Mouse (Mus musculus) intestine, embryonic 15.5 days (tissue): ENCODE data around the gene Gpx5. TPM values are rescaled to one million over a fixed set of nuclear protein-coding genes. Genes with fewer than 3 reads are reported as not detected.

Experiments used
- ATAC-seq: fragments of 200-750 bp; cut with Nextera tagmentation; 2 replicates; pipeline ENCODE4 v1.8.0; 2017; ENCODE audit warnings: moderate TSS enrichment, moderate library complexity
- H3K27ac ChIP-seq: fragments of 300-500 bp; sonication (generic); 2 replicates; pipeline ENCODE4 v1.5.1; 2015; ENCODE audit warnings: mild to moderate bottlenecking, inconsistent platforms
- H3K27me3 ChIP-seq: fragments of 300-500 bp; sonication (generic); replicated peaks from 2 replicates; pipeline ENCODE4 v1.6.1; 2015; ENCODE audit warnings: inconsistent platforms
- H3K36me3 ChIP-seq: fragments of 300-500 bp; sonication (generic); 2 replicates; pipeline ENCODE4 v1.6.1; 2015; ENCODE audit warnings: inconsistent platforms
- H3K4me1 ChIP-seq: fragments of 300-500 bp; sonication (generic); replicated peaks from 2 replicates; pipeline ENCODE4 v1.6.1; 2015; ENCODE audit warnings: inconsistent platforms
- H3K4me2 ChIP-seq: fragments of 300-500 bp; sonication (generic); replicated peaks from 2 replicates; pipeline ENCODE4 v1.6.1; 2015; ENCODE audit warnings: mild to moderate bottlenecking, inconsistent platforms
- H3K4me3 ChIP-seq: fragments of 300-500 bp; sonication (generic); replicated peaks from 2 replicates; pipeline ENCODE4 v1.5.1; 2015; ENCODE audit warnings: inconsistent platforms
- H3K9ac ChIP-seq: fragments of 300-500 bp; sonication (generic); 2 replicates; pipeline ENCODE4 v1.6.1; 2015; ENCODE audit warnings: inconsistent platforms
- H3K9me3 ChIP-seq: fragments of 300-500 bp; sonication (generic); 2 replicates; pipeline ENCODE4 v1.6.1; 2016; ENCODE audit warnings: inconsistent platforms
- WGBS: fragments of 180-500 bp; shearing (Covaris S2); methylation state at CpG from one replicate; pipeline ENCODE4 v1.1.7; 2015; 5-methylcytosine and 5-hydroxymethylcytosine counted together
- polyA plus RNA-seq: library from polyadenylated mRNA; unstranded; fragments of >200 nt; fragmentation: Nextera tagmentation; extraction: Ambion mirVana; gene quantifications from 2 replicates; pipeline ENCODE4 v1.2.1, GENCODE M21; 2015

Gpx5 gene
- polyA plus RNA-seq, 1 experiment from 2014 or later = not detected

DNA sequence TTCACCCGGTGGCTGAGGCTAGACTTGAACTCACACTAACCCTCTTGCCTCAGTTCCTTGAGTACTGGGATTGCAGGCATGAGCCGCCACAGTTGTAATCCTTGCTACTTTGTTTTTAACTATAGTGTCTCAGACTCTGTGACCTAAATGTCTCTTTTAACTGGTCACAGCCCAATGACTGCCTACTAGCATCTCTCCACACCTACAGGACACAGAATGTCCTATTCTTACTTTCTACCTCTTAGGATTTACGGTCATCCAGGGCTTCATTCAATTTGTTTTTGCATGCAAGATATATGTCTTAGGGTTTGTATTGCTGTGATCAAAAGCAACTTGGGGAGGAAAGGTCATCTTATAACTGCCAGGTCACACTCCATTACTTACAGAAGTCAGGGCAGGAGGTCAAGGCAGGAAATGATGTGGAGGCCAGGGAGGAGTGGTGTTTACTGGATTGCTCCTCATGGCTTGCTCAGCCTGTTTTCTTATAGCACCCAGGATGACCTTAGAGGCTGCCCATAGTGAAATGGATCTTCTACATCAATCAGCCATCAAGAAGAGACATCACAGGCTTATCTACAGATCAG, 12.0 kb upstream of the Gpx5 start:
- H3K4me2 ChIP-seq = no peak overlapping the region
- no peak overlapping the region for H3K27ac ChIP-seq
- H3K4me3 ChIP-seq = no peak overlapping the region
- H3K4me1 ChIP-seq = no peaks in the 10 kb centered on the region
- ATAC-seq = no peak
- no peaks in the 10 kb centered on the region for H3K36me3 ChIP-seq
- H3K27me3 ChIP-seq = no peaks in the 10 kb centered on the region
- 60% methylated on average over 3 of the region's 3 CpGs for WGBS
- H3K9me3 ChIP-seq = no peaks in the 10 kb centered on the region
- H3K9ac ChIP-seq = no peak overlapping the region

DNA sequence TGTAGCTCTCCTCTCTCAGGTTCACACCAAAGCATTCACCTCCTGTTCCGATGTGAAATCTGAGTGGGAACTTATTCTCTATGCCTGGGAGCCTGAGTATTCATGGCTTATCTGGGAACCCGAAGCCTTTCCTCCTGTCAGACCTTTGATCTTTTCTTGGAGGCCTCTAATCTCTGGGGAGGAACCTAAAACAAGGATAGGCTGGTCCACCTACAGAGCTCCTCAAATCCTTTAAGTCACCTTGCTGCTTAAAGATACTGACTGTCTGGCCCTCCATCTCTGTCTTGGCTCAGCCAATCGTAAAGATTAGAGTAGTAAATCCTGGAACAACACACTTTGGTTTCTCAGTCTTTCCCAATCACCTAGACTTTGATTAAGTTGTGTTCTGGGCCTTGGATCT, 6.0 kb upstream of the Gpx5 start:
- Histone ChIP-seq H3K27me3 (no peaks in the 10 kb centered on the region), H3K4me1 (no peaks in the 10 kb centered on the region), H3K36me3 (no peaks in the 10 kb centered on the region), H3K27ac (no peak overlapping the region), H3K4me2 (no peak overlapping the region), H3K9ac (no peak overlapping the region), H3K4me3 (no peak overlapping the region), H3K9me3 (no peaks in the 10 kb centered on the region)
- ATAC-seq = peak; percentile 63; the same call in 1 of the 2 replicates
- WGBS = 27% methylated on average over 3 of the region's 3 CpGs

DNA sequence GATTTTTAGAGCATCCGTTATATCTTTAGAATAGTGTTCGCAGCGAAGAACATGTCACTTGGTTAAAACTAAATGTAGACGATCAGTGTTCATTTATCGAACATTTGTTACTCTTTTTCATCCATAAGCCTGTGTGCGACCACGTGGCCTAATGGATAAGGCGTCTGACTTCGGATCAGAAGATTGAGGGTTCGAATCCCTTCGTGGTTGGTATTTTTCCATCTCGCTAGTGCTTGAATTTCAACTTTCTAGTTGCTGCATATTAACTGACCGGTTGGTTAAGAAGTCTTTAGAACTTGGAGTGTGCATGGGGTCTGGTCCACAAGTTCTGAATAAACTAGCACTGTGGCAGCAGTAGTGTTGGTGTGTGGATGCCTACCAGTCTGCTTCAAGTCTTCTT, 13.0 kb downstream of the Gpx5 start:
- Histone ChIP-seq H3K9me3 (no peaks in the 10 kb centered on the region), H3K4me1 (0 out of 2 replicates have a peak, but pooled peaks cover 3% of the 10 kb centered on the region), H3K4me3 (peak overlapping the region; percentile 44), H3K36me3 (no peaks in the 10 kb centered on the region), H3K4me2 (peak overlapping the region; percentile 65), H3K27me3 (no peaks in the 10 kb centered on the region), H3K27ac (no peak overlapping the region), H3K9ac (no peak overlapping the region)
- ATAC-seq = peak; percentile 70
- WGBS = under 1% methylated on average over 13 of the region's 13 CpGs

DNA sequence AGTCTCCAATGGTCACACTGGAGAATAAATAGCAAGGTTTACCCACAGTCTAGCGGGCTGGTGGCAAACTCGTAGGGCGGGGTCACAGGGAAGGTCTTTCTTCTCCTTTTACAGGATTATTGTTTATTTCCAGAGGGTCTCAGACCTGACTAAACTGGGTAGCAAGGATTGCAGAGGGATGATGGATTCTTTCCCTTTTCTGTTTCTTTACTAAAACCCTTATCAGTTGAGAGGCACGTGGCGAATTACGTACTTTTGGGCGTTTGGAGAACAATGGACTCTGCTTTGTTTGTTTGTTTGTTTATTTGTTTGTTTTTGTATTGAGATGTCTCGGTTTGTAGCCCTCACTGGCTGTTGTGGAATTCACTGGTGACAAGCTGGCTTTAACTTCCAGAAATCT, 13.5 kb downstream of the Gpx5 start:
- Histone ChIP-seq H3K9ac (peak overlapping the region; percentile 15; the same call in 1 of the 2 replicates), H3K36me3 (no peaks in the 10 kb centered on the region), H3K27me3 (no peaks in the 10 kb centered on the region), H3K4me3 (peak overlapping the region; percentile 44), H3K4me2 (peak overlapping the region; percentile 65), H3K4me1 (0 out of 2 replicates have a peak, but pooled peaks cover 3% of the 10 kb centered on the region), H3K9me3 (no peaks in the 10 kb centered on the region), H3K27ac (no peak overlapping the region)
- ATAC-seq = no peak
- 7% methylated on average over 8 of the region's 8 CpGs for WGBS

DNA sequence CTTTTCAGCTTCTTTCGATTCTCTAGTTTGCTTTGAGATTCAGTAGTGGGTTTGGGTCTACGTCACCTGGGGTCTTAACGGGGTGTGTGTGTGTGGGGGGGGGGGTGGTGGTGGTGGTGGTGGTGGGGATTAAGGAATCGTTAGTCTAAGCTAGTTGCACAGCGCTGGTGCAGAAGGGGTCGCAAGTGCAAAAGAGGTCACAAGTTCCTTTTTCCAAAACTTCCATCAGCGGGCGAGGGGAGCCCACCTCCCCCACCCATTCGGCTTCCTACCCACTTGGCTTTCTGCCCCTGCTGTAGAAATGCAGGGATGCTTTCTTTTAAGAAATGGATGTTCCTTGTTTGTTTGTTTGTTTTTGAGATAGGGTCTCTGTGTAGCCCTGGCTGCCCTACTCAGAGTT, 16.0 kb downstream of the Gpx5 start:
- H3K4me1 ChIP-seq = 0 out of 2 replicates have a peak, but pooled peaks cover 3% of the 10 kb centered on the region
- WGBS = 2% methylated on average over 9 of the region's 9 CpGs
- no peak for ATAC-seq
- H3K4me2 ChIP-seq = peak overlapping the region; percentile 52
- peak overlapping the region; percentile 2; the same call in 1 of the 2 replicates for H3K9ac ChIP-seq
- peak overlapping the region; percentile 40 for H3K4me3 ChIP-seq
- no peaks in the 10 kb centered on the region for H3K36me3 ChIP-seq
- H3K9me3 ChIP-seq = no peaks in the 10 kb centered on the region
- H3K27me3 ChIP-seq = no peaks in the 10 kb centered on the region
- H3K27ac ChIP-seq = no peak overlapping the region

DNA sequence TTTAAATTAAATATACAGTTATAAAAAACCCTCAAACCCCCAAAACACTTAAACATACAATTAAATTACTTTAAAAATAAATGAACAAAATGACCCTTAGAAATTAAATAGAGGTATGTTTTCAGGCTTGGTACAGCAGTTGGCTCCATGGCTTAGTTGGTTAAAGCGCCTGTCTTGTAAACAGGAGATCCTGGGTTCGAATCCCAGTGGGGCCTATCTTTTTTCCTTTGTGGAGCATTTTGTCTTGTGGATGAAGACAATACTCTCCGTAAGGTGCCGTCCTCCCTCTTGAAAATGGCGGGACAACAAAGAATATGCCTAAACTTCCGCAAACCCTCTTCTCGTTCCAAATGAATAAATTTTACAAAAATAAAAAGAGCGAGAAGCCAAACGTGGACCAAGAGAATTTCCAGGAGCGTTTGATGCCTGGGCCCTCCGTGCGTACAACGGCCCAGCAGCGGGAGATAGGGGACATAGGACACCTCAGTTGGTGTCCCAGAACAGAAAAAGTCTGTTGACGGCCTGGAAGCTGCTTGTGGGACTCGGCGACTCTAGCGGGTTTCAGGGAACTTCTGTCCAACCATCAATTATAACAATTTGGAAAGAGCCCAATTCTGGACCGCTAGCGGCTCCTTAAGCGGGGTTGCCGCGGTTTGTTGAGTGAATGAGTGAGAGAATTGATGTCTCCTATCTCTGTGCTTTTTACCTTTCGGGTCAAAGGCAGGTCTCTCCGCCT, 16.5 kb downstream of the Gpx5 start:
- H3K4me3 ChIP-seq = peak overlapping the region; percentile 40
- H3K4me1 ChIP-seq = 0 out of 2 replicates have a peak, but pooled peaks cover 3% of the 10 kb centered on the region
- H3K4me2 ChIP-seq = peak overlapping the region; percentile 52
- H3K9ac ChIP-seq = peak overlapping the region; percentile 2; the same call in 1 of the 2 replicates
- peak; percentile 80 for ATAC-seq
- WGBS = under 1% methylated on average over 25 of the region's 25 CpGs
- H3K9me3 ChIP-seq = no peaks in the 10 kb centered on the region
- H3K36me3 ChIP-seq = no peaks in the 10 kb centered on the region
- no peak overlapping the region for H3K27ac ChIP-seq
- H3K27me3 ChIP-seq = no peaks in the 10 kb centered on the region

DNA sequence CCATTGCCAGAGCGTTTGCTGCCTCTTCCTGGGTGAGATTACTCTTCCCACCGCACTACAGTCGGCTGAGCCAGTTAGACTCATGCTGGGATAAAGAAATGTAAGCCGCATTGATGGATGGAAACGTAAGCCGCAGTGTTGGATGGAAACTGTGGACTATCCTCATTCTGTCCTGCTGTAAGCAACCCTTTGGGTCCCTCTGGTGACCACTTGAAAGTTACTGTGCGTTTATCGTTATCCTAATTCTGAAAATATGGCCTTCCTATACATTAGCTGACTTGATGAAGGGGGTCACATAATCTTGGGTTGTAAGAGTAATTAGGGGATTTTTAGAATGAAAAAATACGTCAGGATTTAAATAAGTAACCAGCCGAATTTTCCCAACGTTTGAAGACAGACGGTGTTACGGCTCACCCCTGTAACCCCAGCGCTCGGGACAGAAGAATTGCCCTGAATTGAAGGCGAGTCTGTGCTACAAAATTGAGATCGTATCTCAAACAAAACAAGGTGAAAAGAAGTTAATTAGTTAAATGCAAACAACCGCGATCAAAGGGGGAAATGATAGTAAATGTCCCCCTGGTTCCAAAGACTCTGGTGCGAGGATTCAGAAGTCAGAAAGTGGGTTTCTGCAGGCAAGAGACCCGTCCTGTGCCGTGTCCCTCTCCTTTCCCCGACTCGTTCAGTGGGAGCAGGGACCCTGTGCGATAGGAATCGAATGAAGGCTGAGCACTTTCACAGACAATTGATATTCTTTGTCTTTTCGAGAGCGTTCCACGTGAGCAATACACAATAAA, 17.3 kb downstream of the Gpx5 start:
- Histone ChIP-seq H3K9me3 (no peaks in the 10 kb centered on the region), H3K4me3 (peak overlapping the region; percentile 40), H3K27ac (no peak overlapping the region), H3K36me3 (no peaks in the 10 kb centered on the region), H3K4me1 (0 out of 2 replicates have a peak, but pooled peaks cover 3% of the 10 kb centered on the region), H3K27me3 (no peaks in the 10 kb centered on the region), H3K4me2 (peak overlapping the region; percentile 52), H3K9ac (peak overlapping the region; percentile 37; the same call in 1 of the 2 replicates)
- ATAC-seq = peak; percentile 72
- 2% methylated on average over 29 of the region's 29 CpGs for WGBS

DNA sequence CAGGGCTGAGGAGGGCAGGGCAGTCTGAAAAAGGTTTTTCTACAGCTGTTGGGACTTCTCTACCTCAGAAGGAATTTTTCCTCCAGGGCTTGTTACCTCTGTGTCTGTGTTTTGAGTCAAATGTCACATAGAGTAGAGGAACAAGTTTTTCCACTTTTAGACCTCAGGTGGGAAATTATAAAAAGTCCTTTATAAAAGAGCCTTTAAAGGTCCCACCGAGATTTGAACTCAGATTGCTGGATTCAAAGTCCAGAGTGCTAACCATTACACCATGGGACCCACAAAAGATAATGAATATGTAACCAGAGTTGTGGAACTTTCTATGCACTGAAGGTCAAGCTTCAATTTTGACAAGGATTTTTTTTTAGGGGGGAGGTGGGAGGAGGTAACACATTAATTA, 24.3 kb downstream of the Gpx5 start:
- Histone ChIP-seq H3K36me3 (no peaks in the 10 kb centered on the region), H3K4me2 (peak overlapping the region; percentile 41; the same call in 1 of the 2 replicates), H3K27ac (no peak overlapping the region), H3K4me1 (no peaks in the 10 kb centered on the region), H3K4me3 (0 out of 2 replicates have a peak overlapping the region, but pooled peaks have one; percentile 9), H3K9ac (no peak overlapping the region), H3K9me3 (no peaks in the 10 kb centered on the region), H3K27me3 (no peaks in the 10 kb centered on the region)
- peak; percentile 68 for ATAC-seq
- 6% methylated on average over 1 of the region's 1 CpGs for WGBS

DNA sequence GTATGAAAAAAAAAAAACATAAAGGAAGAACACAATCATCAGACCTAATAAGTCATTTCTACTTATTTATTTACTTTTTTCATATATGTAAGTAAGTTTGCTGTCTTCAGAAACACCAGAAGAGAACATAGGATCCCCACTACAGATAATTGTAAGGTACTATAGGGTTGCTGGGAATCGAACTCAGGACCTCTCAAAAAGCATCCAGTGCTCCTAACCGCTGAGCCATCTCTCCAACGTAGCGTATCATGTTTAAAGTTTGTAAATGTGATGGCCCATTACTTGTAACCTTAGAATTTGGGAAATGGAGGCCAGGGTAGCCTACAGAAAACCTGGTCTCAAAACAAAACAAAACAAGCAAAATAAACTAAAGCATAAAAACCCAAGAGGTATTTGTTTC, 25.0 kb downstream of the Gpx5 start:
- WGBS = 36% methylated on average over 4 of the region's 4 CpGs
- Histone ChIP-seq H3K4me1 (no peaks in the 10 kb centered on the region), H3K4me3 (no peak overlapping the region), H3K4me2 (no peak overlapping the region), H3K36me3 (no peaks in the 10 kb centered on the region), H3K27ac (no peak overlapping the region), H3K9me3 (no peaks in the 10 kb centered on the region), H3K27me3 (no peaks in the 10 kb centered on the region), H3K9ac (no peak overlapping the region)
- ATAC-seq = no peak

DNA sequence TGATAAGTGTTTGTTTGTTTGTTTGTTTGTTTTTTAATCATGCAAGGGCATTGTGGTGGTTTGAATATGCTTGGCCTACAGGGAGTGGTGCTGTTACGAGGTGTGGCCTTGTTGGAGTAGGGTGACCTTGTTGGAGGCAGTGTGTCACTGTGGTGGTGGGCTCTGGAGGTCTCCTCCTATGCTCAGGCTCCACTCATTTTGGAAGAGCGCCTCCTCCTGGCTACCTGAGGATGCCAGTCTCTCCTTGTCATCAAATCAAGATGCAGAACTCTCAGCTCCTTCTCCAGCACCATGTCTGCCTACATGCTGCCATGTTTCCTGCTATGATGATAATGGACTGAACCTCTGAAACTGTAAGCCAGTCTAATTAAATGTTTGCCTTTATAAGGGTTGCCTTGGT, 26.8 kb downstream of the Gpx5 start:
- ATAC-seq = no peak
- no peak overlapping the region for H3K4me2 ChIP-seq

DNA sequence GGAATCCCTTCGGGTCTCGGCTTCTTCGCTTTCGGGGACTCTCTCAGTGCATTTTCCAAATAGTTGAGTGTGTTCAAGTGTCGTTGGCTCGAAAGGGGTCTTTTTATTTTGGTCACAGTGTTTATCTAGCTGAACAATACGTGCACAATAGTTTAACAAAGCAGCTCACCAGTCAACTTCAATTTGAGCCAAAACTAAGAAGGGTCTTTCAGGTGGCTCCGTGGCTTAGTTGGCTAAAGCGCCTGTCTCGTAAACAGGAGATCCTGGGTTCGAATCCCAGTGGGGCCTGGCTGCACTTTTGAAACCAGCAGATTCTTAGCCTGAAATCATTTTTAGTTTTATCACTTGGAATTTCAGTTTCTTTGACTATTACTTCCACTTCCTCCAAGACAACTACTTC, 28.2 kb downstream of the Gpx5 start:
- Histone ChIP-seq H3K27me3 (no peaks in the 10 kb centered on the region), H3K9me3 (no peaks in the 10 kb centered on the region), H3K9ac (peak overlapping the region; percentile 29; the same call in 1 of the 2 replicates), H3K36me3 (no peaks in the 10 kb centered on the region), H3K27ac (no peak overlapping the region), H3K4me3 (peak overlapping the region; percentile 34), H3K4me1 (peaks cover 6% of the 10 kb centered on the region; the same call in 1 of the 2 replicates), H3K4me2 (peak overlapping the region; percentile 58)
- 4% methylated on average over 11 of the region's 11 CpGs for WGBS
- ATAC-seq = no peak

More for the DNA sequence above, 26.8 kb downstream of the Gpx5 start:
- H3K27ac ChIP-seq = no peak overlapping the region
- H3K9me3 ChIP-seq = no peaks in the 10 kb centered on the region
- H3K9ac ChIP-seq = no peak overlapping the region
- no peaks in the 10 kb centered on the region for H3K4me1 ChIP-seq
- no peaks in the 10 kb centered on the region for H3K36me3 ChIP-seq
- H3K27me3 ChIP-seq = no peaks in the 10 kb centered on the region
- 61% methylated on average over 2 of the region's 2 CpGs for WGBS
- H3K4me3 ChIP-seq = no peak overlapping the region

DNA sequence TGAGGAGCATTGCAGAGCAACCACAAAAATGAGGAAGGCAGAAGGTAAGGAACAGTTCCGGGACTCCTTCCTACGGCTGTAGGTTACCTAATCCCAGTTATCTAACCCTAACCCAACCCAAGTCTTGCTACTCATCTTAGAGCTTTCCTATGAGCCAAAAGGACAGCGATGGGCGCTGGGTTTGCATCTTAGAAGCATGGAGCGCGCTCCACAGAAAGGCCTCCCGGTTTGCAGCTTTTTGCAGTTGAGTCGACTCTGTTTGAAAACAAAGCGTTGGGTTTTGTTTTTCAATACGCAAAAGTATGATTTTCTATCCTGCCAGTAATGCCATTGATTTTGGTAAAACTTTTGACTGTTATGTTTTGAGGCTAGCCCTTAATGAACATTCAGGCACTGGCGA, 28.6 kb downstream of the Gpx5 start:
- Histone ChIP-seq H3K4me2 (peak overlapping the region; percentile 58), H3K36me3 (no peaks in the 10 kb centered on the region), H3K4me1 (peaks cover 7% of the 10 kb centered on the region), H3K27ac (no peak overlapping the region), H3K27me3 (no peaks in the 10 kb centered on the region), H3K9ac (peak overlapping the region; percentile 29; the same call in 1 of the 2 replicates), H3K9me3 (no peaks in the 10 kb centered on the region), H3K4me3 (peak overlapping the region; percentile 34)
- 6% methylated on average over 11 of the region's 11 CpGs for WGBS
- ATAC-seq = no peak
